Mouse (Mus musculus) forebrain, embryonic 10.5 days (tissue): Measurements from ENCODE around the gene Fbxl8. TPM values are rescaled to one million over a fixed set of nuclear protein-coding genes. Genes with fewer than 3 reads are reported as not detected.

ENCODE experiments used
- DNase-seq: peaks from one replicate; pipeline ENCODE4 v3.0.0-alpha.2; 2017; ENCODE audit warnings: low spot score; ENCODE audit errors: extremely low spot score
- H3K27ac ChIP-seq: fragments of 300-500 bp; sonication (generic); 2 replicates; pipeline ENCODE4 v1.5.1; 2016; ENCODE audit warnings: mild to moderate bottlenecking
- H3K27me3 ChIP-seq: fragments of 300-500 bp; sonication (generic); 2 replicates; pipeline ENCODE4 v1.6.1; 2016; ENCODE audit warnings: mild to moderate bottlenecking; ENCODE audit not compliant: poor library complexity, severe bottlenecking
- H3K36me3 ChIP-seq: fragments of 300-500 bp; sonication (generic); replicated peaks from 2 replicates; pipeline ENCODE4 v1.6.1; 2016; ENCODE audit warnings: mild to moderate bottlenecking, moderate library complexity
- H3K4me1 ChIP-seq: fragments of 300-500 bp; sonication (generic); 2 replicates; pipeline ENCODE4 v1.6.1; 2016
- H3K4me3 ChIP-seq: fragments of 300-500 bp; sonication (generic); 2 replicates; pipeline ENCODE4 v1.5.1; 2016; ENCODE audit warnings: mild to moderate bottlenecking, moderate library complexity
- H3K9me3 ChIP-seq: fragments of 300-500 bp; sonication (generic); 2 replicates; pipeline ENCODE4 v1.6.1; 2016; ENCODE audit warnings: mild to moderate bottlenecking, moderate library complexity
- WGBS: fragments of 180-500 bp; shearing (Covaris S2); methylation state at CpG from one replicate; pipeline ENCODE4 v1.1.7; 2016; 5-methylcytosine and 5-hydroxymethylcytosine counted together
- polyA plus RNA-seq: library from polyadenylated mRNA; unstranded; fragments of >200 nt; fragmentation: Nextera tagmentation; extraction: Ambion mirVana; gene quantifications from 2 replicates; pipeline ENCODE4 v1.2.1, GENCODE M21; 2016

The Fbxl8 gene
- polyA plus RNA-seq, 1 experiment from 2014 or later = 0.55 TPM

DNA sequence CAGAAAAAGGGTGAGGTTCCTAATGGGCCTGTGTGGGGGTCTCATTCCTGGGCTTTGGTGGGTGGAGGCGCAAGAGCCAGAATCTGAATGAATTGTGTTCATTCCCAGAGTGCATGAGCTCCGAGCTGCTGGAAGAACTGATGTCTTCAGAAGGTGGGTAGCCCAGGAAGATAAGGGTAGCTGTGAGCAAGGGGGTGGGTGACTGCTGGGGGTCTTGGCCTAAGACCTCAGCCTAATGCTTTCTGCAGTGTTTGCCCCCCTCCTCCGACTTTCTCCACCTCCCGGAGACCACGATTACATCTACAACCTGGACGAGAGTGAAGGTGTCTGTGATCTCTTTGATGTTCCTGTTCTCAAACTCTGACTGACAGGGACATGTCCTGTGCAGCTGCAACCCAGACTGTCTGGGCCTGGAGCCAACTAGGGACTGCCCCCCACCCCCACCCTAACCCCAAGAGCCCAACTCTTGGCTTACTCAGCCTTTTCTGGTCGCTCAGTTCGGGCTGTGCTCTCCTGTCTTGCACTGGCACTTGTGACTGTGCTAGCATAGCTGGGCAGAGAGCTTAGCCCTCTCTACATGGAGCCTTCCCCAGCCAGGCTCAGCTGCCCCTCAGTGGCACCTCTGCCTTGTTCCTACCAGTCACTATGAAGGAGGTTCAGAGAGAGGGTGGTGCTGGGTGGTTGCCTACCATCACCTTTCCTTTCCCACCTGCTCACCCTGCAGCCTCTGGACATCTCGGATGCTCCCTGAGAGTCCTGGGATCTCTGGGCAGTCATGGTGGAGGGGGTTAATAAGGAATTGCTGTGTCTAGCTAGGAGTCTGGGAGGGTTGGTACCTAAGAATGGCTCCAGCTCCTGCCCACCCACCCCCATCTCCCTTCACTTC is 40.1 kb downstream of the Fbxl8 start:
- 84% methylated on average over 9 of the region's 9 CpGs for WGBS
- H3K27me3 ChIP-seq = no peaks in the 10 kb centered on the region
- no peaks in the 10 kb centered on the region for H3K9me3 ChIP-seq
- H3K4me3 ChIP-seq = no peak overlapping the region
- H3K4me1 ChIP-seq = peaks cover 23% of the 10 kb centered on the region
- no peak for DNase-seq
- H3K36me3 ChIP-seq = peaks cover 91% of the 10 kb centered on the region
- no peak overlapping the region for H3K27ac ChIP-seq

DNA sequence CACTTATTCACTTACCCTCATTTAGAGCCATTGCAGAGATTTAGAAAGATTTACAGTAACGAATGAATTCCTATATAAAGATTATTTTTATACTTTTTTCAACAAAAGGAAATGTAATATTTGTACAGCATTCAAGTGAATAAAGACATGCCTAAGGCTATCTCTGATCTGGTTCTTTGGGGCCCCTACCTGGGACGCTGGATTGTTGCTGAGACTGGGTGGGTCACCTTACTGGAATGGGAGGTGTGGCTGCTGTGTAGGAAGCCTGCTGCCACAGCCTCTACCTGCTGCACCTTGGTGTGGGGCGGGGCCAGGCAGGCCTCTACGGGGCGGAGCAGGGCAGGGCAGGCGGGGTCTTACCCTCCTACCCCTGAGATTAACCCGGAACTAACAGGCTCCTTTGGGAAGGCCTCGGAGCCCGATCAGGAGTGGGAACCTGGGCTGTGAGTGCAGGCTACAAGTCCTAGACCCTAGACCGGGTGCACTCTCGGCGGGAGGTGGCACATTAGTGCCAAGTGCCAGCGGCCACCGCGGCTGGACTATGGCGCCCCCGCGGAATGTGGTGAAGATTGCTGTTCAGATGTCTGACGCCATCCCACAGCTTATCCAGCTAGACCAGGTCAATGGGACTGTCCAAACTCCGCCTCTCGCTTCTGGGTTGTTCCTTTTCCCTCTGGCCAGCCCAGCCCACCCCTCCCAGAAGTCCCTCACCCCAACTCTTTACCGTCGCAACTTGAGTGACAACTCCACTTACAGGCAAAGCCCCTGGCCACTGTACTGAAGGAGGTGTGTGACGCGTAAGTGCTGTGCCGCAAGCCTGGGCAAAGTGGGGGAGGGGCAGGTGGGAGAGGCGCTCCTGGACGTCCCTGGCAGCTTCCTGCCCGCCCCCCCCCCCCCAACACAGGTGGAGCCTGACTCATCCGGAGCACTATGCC is 41.0 kb downstream of the Fbxl8 start, which contains the start of gene Elmo3:
TSS of gene Elmo3 (plus strand) at position 391 of the 935 bp plus-strand sequence.
- peak within 1 kb of the TSS; percentile 75 for H3K27ac ChIP-seq
- peak within 1 kb of the TSS; percentile 43 for H3K4me3 ChIP-seq
- H3K36me3 ChIP-seq = peaks cover 91% of the 10 kb centered on the region
- 8% methylated on average over 30 of the region's 30 CpGs for WGBS
- H3K4me1 ChIP-seq = peaks cover 23% of the 10 kb centered on the region
- DNase-seq = peak; percentile 52
- H3K27me3 ChIP-seq = no peaks in the 10 kb centered on the region
- no peaks in the 10 kb centered on the region for H3K9me3 ChIP-seq

DNA sequence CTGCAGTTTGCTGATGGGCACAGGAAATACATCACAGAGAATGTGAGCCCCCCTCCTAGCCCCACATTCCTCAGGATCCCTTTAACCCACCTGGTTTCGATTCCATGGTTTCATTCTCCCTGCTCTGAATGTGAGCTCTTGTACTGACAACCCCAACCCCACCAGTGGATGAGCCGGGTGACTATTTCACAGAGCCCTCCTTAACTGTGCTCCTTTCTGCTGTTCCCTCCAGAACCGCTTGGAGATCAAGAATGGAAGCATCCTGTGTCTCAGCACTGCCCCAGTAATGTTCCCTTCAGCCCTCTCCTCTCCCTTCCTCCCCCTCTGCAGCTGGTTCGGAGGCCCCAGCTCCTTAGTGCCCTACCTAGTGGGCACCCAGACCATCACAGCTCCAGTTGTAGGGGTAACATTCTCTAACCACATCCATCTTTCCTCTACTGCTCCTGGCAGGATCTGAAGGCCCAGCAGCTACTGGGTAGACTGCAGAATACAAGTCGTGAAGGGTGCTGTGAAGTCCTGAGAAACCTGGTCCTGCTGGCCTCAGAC is 41.8 kb downstream of the Fbxl8 start:
- WGBS = 65% methylated on average over 5 of the region's 5 CpGs
- Histone ChIP-seq H3K27ac (peak overlapping the region; percentile 75), H3K36me3 (peaks cover 89% of the 10 kb centered on the region), H3K4me1 (peaks cover 23% of the 10 kb centered on the region), H3K4me3 (peak overlapping the region; percentile 43), H3K27me3 (no peaks in the 10 kb centered on the region), H3K9me3 (no peaks in the 10 kb centered on the region)
- DNase-seq = no peak

DNA sequence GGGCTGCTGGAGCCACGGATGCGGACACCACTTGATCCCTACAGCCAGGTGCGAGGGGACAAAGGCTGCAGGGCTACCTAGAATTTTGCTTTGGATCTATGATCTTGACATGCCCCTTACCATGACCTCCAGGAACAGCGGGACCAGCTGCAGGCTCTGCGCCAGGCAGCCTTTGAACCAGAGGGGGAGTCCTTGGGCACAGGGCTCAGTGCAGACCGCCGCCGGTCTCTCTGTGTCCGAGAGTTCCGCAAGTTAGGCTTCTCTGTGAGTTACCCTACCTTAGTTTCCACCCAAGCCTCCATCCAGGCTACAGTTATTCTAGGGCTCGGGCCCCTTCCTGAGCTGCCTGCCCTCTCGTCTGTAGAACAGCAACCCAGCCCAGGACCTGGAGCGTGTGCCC is 43.2 kb downstream of the Fbxl8 start:
- peaks cover 23% of the 10 kb centered on the region for H3K4me1 ChIP-seq
- no peaks in the 10 kb centered on the region for H3K27me3 ChIP-seq
- DNase-seq = no peak
- WGBS = 94% methylated on average over 13 of the region's 13 CpGs
- H3K9me3 ChIP-seq = no peaks in the 10 kb centered on the region
- H3K4me3 ChIP-seq = no peak overlapping the region
- peaks cover 89% of the 10 kb centered on the region for H3K36me3 ChIP-seq
- no peak overlapping the region for H3K27ac ChIP-seq

DNA sequence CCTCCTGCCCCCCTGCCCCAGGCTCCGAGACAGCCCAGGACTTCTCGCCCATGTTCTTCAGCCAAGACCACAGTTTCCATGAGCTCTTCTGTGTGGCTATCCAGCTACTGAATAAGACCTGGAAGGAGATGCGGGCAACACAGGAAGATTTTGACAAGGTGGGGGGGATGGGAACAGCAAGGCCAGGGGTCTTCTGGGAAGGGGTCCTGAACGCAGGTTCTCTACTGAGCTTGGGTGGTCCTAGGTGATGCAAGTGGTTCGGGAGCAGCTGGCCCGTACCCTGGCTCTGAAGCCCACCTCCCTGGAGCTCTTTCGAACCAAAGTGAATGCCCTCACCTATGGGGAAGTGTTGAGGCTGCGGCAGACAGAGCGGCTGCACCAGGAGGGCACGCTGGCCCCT is 44.0 kb downstream of the Fbxl8 start:
- WGBS = 93% methylated on average over 10 of the region's 10 CpGs
- no peak overlapping the region for H3K4me3 ChIP-seq
- no peaks in the 10 kb centered on the region for H3K27me3 ChIP-seq
- DNase-seq = no peak
- no peak overlapping the region for H3K27ac ChIP-seq
- H3K9me3 ChIP-seq = no peaks in the 10 kb centered on the region
- peaks cover 23% of the 10 kb centered on the region for H3K4me1 ChIP-seq
- peaks cover 89% of the 10 kb centered on the region for H3K36me3 ChIP-seq

DNA sequence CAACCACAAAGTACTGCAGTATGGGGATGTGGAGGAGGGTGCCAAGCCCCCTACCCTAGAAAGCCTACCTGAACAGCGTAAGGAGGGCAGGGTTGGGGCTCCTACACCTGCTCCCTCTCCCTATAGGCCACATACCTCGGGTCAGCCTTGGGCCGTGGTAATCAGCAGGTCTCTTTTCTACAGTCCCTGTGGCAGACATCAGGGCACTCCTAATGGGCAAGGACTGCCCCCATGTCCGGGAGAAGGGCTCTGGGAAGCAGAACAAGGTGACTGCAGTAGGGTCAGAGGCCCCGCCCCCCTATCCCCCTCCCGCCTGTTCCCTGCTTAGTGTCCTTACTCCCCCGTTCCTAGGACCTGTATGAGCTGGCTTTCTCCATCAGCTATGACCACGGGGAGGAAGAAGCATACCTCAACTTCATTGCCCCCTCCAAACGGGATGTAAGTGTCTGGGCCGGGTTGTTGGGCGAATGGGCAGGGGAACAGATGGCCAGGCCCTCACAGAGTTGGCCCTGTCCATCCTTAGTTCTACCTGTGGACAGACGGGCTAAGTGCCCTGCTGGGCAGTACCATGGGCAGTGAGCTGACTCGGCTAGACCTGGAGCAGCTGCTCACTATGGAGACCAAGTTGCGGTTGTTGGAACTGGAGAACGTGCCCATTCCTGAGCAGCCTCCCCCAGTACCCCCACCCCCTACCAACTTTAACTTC is 44.8 kb downstream of the Fbxl8 start:
- 82% methylated on average over 15 of the region's 15 CpGs for WGBS
- DNase-seq = no peak
- Histone ChIP-seq H3K27ac (no peak overlapping the region), H3K36me3 (peaks cover 89% of the 10 kb centered on the region), H3K4me1 (peaks cover 29% of the 10 kb centered on the region), H3K9me3 (no peaks in the 10 kb centered on the region), H3K4me3 (no peak overlapping the region), H3K27me3 (no peaks in the 10 kb centered on the region)

DNA sequence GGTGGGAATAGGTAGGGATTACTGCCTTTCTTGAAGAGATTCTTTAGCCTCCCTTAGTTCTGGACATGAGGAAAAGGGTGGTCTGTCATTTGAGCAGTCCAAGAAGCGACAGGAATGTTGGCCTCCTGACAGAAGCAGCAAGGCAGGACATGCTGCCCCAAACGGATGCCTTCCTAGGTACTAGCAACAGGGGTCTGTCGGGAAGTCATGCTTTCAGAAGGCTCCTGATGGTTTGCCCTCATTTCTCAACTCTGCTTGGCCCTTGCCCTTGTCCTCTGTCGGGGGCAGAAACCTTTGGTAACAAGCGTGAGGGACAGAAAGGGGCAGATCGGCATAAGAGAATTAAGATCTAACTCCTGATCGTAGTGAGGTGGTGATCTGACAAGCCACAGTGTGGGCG is 45.7 kb downstream of the Fbxl8 start:
- no peak for DNase-seq
- 88% methylated on average over 8 of the region's 8 CpGs for WGBS
- Histone ChIP-seq H3K4me3 (no peak overlapping the region), H3K27me3 (no peaks in the 10 kb centered on the region), H3K4me1 (peaks cover 21% of the 10 kb centered on the region), H3K36me3 (peaks cover 88% of the 10 kb centered on the region), H3K9me3 (no peaks in the 10 kb centered on the region), H3K27ac (no peak overlapping the region)

DNA sequence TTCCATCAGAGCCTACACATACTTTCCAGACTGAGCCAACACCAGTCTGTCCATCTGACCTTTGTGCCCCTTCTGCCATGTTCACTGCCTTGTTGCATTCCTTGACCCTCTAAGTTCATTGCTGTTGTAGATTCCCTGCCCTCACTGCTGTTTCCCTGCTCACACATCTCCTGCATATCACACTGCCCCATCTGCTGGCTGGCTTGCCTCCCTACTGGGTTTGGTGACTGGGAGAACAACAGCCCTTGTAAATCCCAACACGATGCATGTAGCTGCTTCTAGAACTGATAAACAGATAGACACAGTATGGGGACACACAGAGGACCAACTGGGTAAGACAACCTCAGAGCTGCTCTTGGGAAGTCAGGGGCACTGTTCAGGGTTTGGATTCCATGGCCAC is 47.3 kb downstream of the Fbxl8 start:
- DNase-seq = no peak
- peaks cover 6% of the 10 kb centered on the region for H3K4me1 ChIP-seq
- H3K36me3 ChIP-seq = peaks cover 92% of the 10 kb centered on the region
- no peaks in the 10 kb centered on the region for H3K9me3 ChIP-seq
- no peaks in the 10 kb centered on the region for H3K27me3 ChIP-seq
- H3K27ac ChIP-seq = no peak overlapping the region
- 83% methylated on average over 1 of the region's 1 CpGs for WGBS
- no peak overlapping the region for H3K4me3 ChIP-seq

DNA sequence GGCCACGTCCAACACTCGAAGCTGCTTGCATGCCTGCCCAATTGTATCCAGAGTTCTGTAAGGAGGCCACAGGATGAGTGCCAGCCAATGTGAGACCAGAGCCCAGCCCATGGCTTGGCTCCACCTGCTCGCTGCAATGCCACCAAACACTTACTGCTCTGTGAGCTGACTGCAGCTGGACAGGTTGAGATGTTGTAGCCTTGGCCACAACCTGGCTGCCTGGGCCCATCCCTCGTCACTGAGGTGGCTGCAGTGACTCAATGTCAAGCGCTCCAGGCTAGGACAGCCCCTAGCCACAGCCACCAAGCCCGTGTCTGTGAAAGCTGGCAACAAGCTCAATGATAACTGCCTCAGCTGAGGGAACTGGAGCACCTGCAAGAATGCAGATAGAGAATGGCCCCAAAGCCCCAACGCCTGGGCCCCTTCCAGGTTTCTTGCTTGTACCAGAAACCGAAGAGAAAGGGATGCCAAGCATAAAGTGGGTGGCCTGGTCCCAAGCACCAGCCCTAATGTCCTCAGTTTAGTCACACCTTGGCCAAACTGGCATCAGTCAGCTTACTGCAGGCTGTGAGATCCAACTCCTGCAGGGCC is 48.5 kb downstream of the Fbxl8 start:
- Histone ChIP-seq H3K27ac (no peak overlapping the region), H3K4me1 (peaks cover 6% of the 10 kb centered on the region; the same call in 1 of the 2 replicates), H3K36me3 (peaks cover 89% of the 10 kb centered on the region), H3K27me3 (no peaks in the 10 kb centered on the region), H3K4me3 (no peak overlapping the region), H3K9me3 (no peaks in the 10 kb centered on the region)
- WGBS = 91% methylated on average over 8 of the region's 8 CpGs
- no peak for DNase-seq

DNA sequence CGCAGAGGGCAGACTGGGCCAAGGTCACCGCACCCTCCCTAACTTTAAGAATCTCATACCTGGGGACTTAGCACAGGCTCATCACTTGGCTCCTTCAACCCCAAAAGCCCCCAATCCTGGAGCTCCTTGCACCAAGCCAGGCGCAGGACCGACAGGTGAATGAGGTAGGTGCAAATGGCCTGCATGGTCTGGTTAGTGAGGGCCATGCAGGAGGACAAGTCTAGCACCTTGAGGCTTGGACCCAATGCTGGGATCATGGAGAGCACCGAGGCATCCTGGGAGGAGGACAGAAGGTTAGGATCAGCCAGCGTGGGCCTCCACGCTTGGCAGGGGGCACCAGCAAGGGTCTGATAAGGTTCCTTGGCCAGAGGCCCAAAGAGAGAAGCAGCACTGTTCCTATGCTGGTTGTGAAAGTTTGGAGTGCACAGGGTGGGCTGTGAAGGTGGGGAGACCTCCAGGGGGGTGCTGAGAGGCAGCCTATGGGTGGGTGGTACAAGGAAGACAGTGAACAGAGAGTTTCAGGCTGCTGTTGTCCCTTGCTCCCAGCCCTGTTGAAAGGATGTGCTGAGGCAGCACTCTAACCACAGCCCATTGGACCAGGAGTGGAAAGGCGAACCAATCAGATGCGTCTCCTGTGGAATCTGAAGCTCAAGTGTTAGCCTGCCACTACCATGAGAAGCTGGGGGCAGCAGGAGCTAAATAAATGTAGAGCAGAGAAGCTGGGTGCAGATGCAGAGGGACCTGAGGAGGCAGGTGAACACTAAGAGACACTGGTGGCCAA is 49.4 kb downstream of the Fbxl8 start:
- DNase-seq = no peak
- Histone ChIP-seq H3K27me3 (no peaks in the 10 kb centered on the region), H3K27ac (no peak overlapping the region), H3K36me3 (peaks cover 89% of the 10 kb centered on the region), H3K9me3 (no peaks in the 10 kb centered on the region), H3K4me3 (no peak overlapping the region), H3K4me1 (peaks cover 6% of the 10 kb centered on the region; the same call in 1 of the 2 replicates)
- 77% methylated on average over 9 of the region's 9 CpGs for WGBS

DNA sequence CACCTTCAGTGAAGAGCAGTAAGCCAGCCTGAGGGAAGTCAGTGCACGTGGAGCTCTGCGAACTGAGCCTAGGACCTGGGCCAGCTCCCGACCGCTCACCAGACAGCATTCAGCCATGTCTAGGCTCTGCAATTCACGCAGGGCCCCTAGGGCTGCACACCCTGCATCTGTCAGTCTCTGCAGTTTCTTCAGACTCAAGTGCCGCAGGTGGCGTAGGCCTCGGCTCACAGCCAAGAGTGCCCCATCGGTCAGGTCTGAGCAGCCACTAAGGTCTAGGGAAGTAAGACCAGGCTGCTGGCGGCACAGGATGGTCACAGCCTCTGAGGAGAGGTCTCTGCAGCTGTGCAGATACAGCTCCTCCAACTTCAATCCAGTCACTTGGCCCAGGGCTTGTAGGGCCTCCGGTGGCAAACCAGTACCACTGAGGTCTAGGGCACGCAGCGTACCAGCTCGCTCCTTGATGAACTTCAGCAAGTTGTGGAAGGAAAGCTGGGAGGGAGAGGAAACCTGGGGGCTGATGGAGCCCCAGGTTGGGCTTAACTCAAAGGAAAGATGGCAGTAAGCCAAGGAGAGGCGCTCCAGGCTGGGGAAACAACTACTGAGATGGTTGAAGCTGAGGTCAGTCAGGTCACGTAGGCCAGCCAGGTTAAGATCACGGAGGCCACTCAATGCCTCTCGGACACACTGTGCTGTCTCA is 50.8 kb downstream of the Fbxl8 start:
- H3K36me3 ChIP-seq = peaks cover 89% of the 10 kb centered on the region

More for the DNA sequence above, 50.8 kb downstream of the Fbxl8 start:
- H3K27ac ChIP-seq = no peak overlapping the region
- peaks cover 6% of the 10 kb centered on the region; the same call in 1 of the 2 replicates for H3K4me1 ChIP-seq
- 94% methylated on average over 18 of the region's 18 CpGs for WGBS
- no peaks in the 10 kb centered on the region for H3K9me3 ChIP-seq
- no peaks in the 10 kb centered on the region for H3K27me3 ChIP-seq
- no peak overlapping the region for H3K4me3 ChIP-seq
- DNase-seq = no peak
